Mouse (Mus musculus) MEL (cell line): ENCODE results near the gene Gdf3. TPM values are rescaled to one million over a fixed set of nuclear protein-coding genes. Genes with fewer than 3 reads are reported as not detected.

Experiments used
- DNase-seq: peaks from one replicate; pipeline ENCODE4 v3.0.0; 2011; ENCODE audit warnings: low read depth, low spot score
- H3K27ac ChIP-seq: 2 replicates; pipeline ENCODE4 v1.5.1; 2012; ENCODE audit warnings: low read depth, mild to moderate bottlenecking, control low read depth, low read length, moderate library complexity; ENCODE audit not compliant: control insufficient read depth
- H3K27me3 ChIP-seq, 2 experiments: fragments of 150-350 bp in 1 of 2; sonication (generic) in 1 of 2; 2 replicates each; pipeline ENCODE4 v1.6.1; 2012; ENCODE audit warnings: low read length in 2 of 2, mild to moderate bottlenecking in 2 of 2, improper control_type of control experiment in 1 of 2, moderate library complexity in 1 of 2; ENCODE audit not compliant: insufficient read depth in 2 of 2, control insufficient read depth in 1 of 2
- H3K36me3 ChIP-seq, 2 experiments: 2 replicates each; pipeline ENCODE4 v1.6.1; 2012 to 2014; ENCODE audit warnings: low read length in 2 of 2, improper control_type of control experiment in 1 of 2, inconsistent platforms in 1 of 2, mild to moderate bottlenecking in 1 of 2; ENCODE audit not compliant: insufficient read depth in 2 of 2, control insufficient read depth in 1 of 2
- H3K4me1 ChIP-seq, 2 experiments: fragments of 150-350 bp in 1 of 2; sonication (generic) in 1 of 2; 2 replicates each; pipeline ENCODE4 v1.6.1; 2012; ENCODE audit warnings: low read length in 2 of 2, improper control_type of control experiment in 1 of 2, mild to moderate bottlenecking in 1 of 2; ENCODE audit not compliant: insufficient read depth in 2 of 2, control insufficient read depth in 1 of 2
- H3K4me3 ChIP-seq, 2 experiments: fragments of 150-350 bp in 1 of 2; sonication (generic) in 1 of 2; 2 replicates each; pipeline ENCODE4 v1.5.1; 2012; ENCODE audit warnings: low read depth in 2 of 2, low read length in 2 of 2, mild to moderate bottlenecking in 2 of 2, moderate library complexity in 2 of 2, control low read depth in 1 of 2, improper control_type of control experiment in 1 of 2; ENCODE audit not compliant: control insufficient read depth in 1 of 2, insufficient read depth in 1 of 2
- H3K79me2 ChIP-seq: 2 replicates; pipeline ENCODE4 v1.6.1; 2012; ENCODE audit warnings: mild to moderate bottlenecking, low read length, moderate library complexity; ENCODE audit not compliant: control insufficient read depth, poor library complexity, insufficient read depth
- H3K9ac ChIP-seq: 2 replicates; pipeline ENCODE4 v1.6.1; 2012; ENCODE audit warnings: low read depth, mild to moderate bottlenecking, control low read depth, low read length, moderate library complexity; ENCODE audit not compliant: control insufficient read depth, poor library complexity, severe bottlenecking
- H3K9me3 ChIP-seq: fragments of 150-350 bp; sonication (generic); replicated peaks from 2 replicates; pipeline ENCODE4 v1.6.1; 2012; ENCODE audit warnings: mild to moderate bottlenecking, low read length, improper control_type of control experiment, moderate library complexity; ENCODE audit not compliant: insufficient read depth
- BHLHE40 ChIP-seq: IDR thresholded peaks from 2 replicates; pipeline ENCODE4 v1.6.1; 2012; ENCODE audit warnings: low read depth, mild to moderate bottlenecking, inconsistent platforms, low read length, improper control_type of control experiment, borderline replicate concordance
- CHD1 ChIP-seq: IDR thresholded peaks from 2 replicates; pipeline ENCODE4 v1.6.1; 2012; ENCODE audit warnings: low read depth, mild to moderate bottlenecking, inconsistent platforms, low read length, improper control_type of control experiment
- CHD2 ChIP-seq: IDR thresholded peaks from 2 replicates; pipeline ENCODE4 v1.6.1; 2011; ENCODE audit warnings: low read length, improper control_type of control experiment
- CTCF ChIP-seq, 3 experiments: IDR thresholded peaks in 2 of 3; conservative IDR thresholded peaks in 1 of 3; 2 replicates each; pipeline ENCODE4 v1.5.1; 2011 to 2012; ENCODE audit warnings: low read length in 3 of 3, low read depth in 2 of 3, mild to moderate bottlenecking in 2 of 3, improper control_type of control experiment in 1 of 3, inconsistent platforms in 1 of 3, mixed read lengths in 1 of 3, moderate library complexity in 1 of 3; ENCODE audit not compliant: control insufficient read depth in 1 of 3, insufficient read depth in 1 of 3, poor library complexity in 1 of 3, severe bottlenecking in 1 of 3
- E2F4 ChIP-seq: IDR thresholded peaks from 2 replicates; pipeline ENCODE4 v1.6.1; 2011; ENCODE audit warnings: low read depth, low read length, improper control_type of control experiment, borderline replicate concordance
- ETS1 ChIP-seq: IDR thresholded peaks from 2 replicates; pipeline ENCODE4 v1.6.1; 2012; ENCODE audit warnings: low read depth, mild to moderate bottlenecking, inconsistent platforms, low read length, improper control_type of control experiment, moderate library complexity
- GABPA ChIP-seq: IDR thresholded peaks from 2 replicates; pipeline ENCODE4 v1.6.1; 2012; ENCODE audit warnings: low read depth, mild to moderate bottlenecking, inconsistent platforms, low read length, improper control_type of control experiment, moderate library complexity
- GATA1 ChIP-seq: IDR thresholded peaks from 2 replicates; pipeline ENCODE4 v1.6.1; 2011; ENCODE audit warnings: low read depth, low read length, improper control_type of control experiment
- JUND ChIP-seq: IDR thresholded peaks from 2 replicates; pipeline ENCODE4 v1.6.1; 2011; ENCODE audit warnings: low read depth, mild to moderate bottlenecking, improper control_type of control experiment, low read length
- KAT2A ChIP-seq: conservative IDR thresholded peaks from 2 replicates; pipeline ENCODE4 v1.6.1; 2012; ENCODE audit warnings: low read depth, low read length, improper control_type of control experiment, inconsistent platforms
- MAFK ChIP-seq: IDR thresholded peaks from 2 replicates; pipeline ENCODE4 v1.6.1; 2011; ENCODE audit warnings: low read depth, mild to moderate bottlenecking, low read length, improper control_type of control experiment, borderline replicate concordance
- MAX ChIP-seq: IDR thresholded peaks from 2 replicates; pipeline ENCODE4 v1.6.1; 2011; ENCODE audit warnings: low read length, improper control_type of control experiment
- MEF2A ChIP-seq: IDR thresholded peaks from 2 replicates; pipeline ENCODE4 v1.6.1; 2014; ENCODE audit warnings: low read depth, mild to moderate bottlenecking, inconsistent platforms, low read length, improper control_type of control experiment; ENCODE audit not compliant: poor library complexity, insufficient replicate concordance, severe bottlenecking; ENCODE audit errors: extremely low read depth
- MXI1 ChIP-seq: IDR thresholded peaks from 2 replicates; pipeline ENCODE4 v1.6.1; 2011; ENCODE audit warnings: mild to moderate bottlenecking, low read depth, low read length, improper control_type of control experiment
- MYB ChIP-seq: IDR thresholded peaks from 2 replicates; pipeline ENCODE4 v1.6.1; 2011; ENCODE audit warnings: mild to moderate bottlenecking, low read depth, low read length, improper control_type of control experiment
- NELFE ChIP-seq: IDR thresholded peaks from 2 replicates; pipeline ENCODE4 v1.6.1; 2011; ENCODE audit warnings: low read depth, low read length, improper control_type of control experiment
- NRF1 ChIP-seq: IDR thresholded peaks from 2 replicates; pipeline ENCODE4 v1.6.1; 2014; ENCODE audit warnings: low read depth, mild to moderate bottlenecking, inconsistent platforms, low read length, improper control_type of control experiment, moderate library complexity; ENCODE audit not compliant: poor library complexity, insufficient read depth, severe bottlenecking
- POLR2A ChIP-seq, 2 experiments: IDR thresholded peaks; 2 replicates each; pipeline ENCODE4 v1.6.1; 2011 to 2012; ENCODE audit warnings: low read length in 2 of 2, mild to moderate bottlenecking in 2 of 2, control low read depth in 1 of 2, improper control_type of control experiment in 1 of 2, low read depth in 1 of 2, moderate library complexity in 1 of 2; ENCODE audit not compliant: control insufficient read depth in 1 of 2, insufficient read depth in 1 of 2, poor library complexity in 1 of 2
- POLR2AphosphoS2 ChIP-seq: IDR thresholded peaks from 2 replicates; pipeline ENCODE4 v1.6.1; 2011; ENCODE audit warnings: low read length, improper control_type of control experiment
- POLR2AphosphoS5 ChIP-seq: IDR thresholded peaks from 2 replicates; pipeline ENCODE4 v1.6.1; 2012; ENCODE audit warnings: low read depth, borderline replicate concordance, mild to moderate bottlenecking, inconsistent platforms, low read length, moderate library complexity, mixed read lengths
- TAL1 ChIP-seq: IDR thresholded peaks from 2 replicates; pipeline ENCODE4 v1.6.1; 2012; ENCODE audit warnings: mild to moderate bottlenecking, inconsistent platforms, low read length, moderate library complexity, mixed read lengths
- TBP ChIP-seq: IDR thresholded peaks from 2 replicates; pipeline ENCODE4 v1.8.0; 2011; ENCODE audit warnings: low read depth, low read length, improper control_type of control experiment
- TCF12 ChIP-seq: IDR thresholded peaks from 2 replicates; pipeline ENCODE4 v1.6.1; 2014; ENCODE audit warnings: low read depth, mild to moderate bottlenecking, inconsistent platforms, low read length, improper control_type of control experiment, moderate library complexity
- UBTF ChIP-seq: IDR thresholded peaks from 2 replicates; pipeline ENCODE4 v1.6.1; 2012; ENCODE audit warnings: low read depth, mild to moderate bottlenecking, inconsistent platforms, low read length, improper control_type of control experiment, moderate library complexity, borderline replicate concordance; ENCODE audit not compliant: insufficient read depth
- USF2 ChIP-seq, 2 experiments: IDR thresholded peaks; 2 replicates each; pipeline ENCODE4 v1.6.1; 2011 to 2012; ENCODE audit warnings: improper control_type of control experiment in 2 of 2, low read length in 2 of 2, borderline replicate concordance in 1 of 2, inconsistent platforms in 1 of 2, low read depth in 1 of 2, mild to moderate bottlenecking in 1 of 2; ENCODE audit not compliant: insufficient read depth in 1 of 2
- ZC3H11A ChIP-seq: IDR thresholded peaks from 2 replicates; pipeline ENCODE4 v1.6.1; 2012; ENCODE audit warnings: low read depth, mild to moderate bottlenecking, inconsistent platforms, low read length, improper control_type of control experiment
- ZKSCAN1 ChIP-seq: IDR thresholded peaks from 2 replicates; pipeline ENCODE4 v1.6.1; 2012; ENCODE audit warnings: low read depth, mild to moderate bottlenecking, inconsistent platforms, low read length, improper control_type of control experiment, moderate library complexity
- ZMIZ1 ChIP-seq: IDR thresholded peaks from 2 replicates; pipeline ENCODE4 v1.6.1; 2012; ENCODE audit warnings: low read depth, mild to moderate bottlenecking, inconsistent platforms, low read length, improper control_type of control experiment, moderate library complexity
- ZNF384 ChIP-seq: IDR thresholded peaks from 2 replicates; pipeline ENCODE4 v1.6.1; 2012; ENCODE audit warnings: low read depth, mild to moderate bottlenecking, inconsistent platforms, low read length, improper control_type of control experiment
- polyA plus RNA-seq, 2 experiments: library from polyadenylated mRNA; stranded (reverse) in 1 of 2; unstranded in 1 of 2; fragments of >175 nt in 1 of 2; fragments of >200 nt in 1 of 2; gene quantifications; 2 replicates each; pipeline versions ENCODE4 v1.2.1 to v1.2.4; 2012; ENCODE audit warnings: low replicate concordance in 2 of 2, low read depth in 1 of 2; ENCODE audit not compliant: insufficient read length in 2 of 2, insufficient read depth in 1 of 2, missing spikeins in 1 of 2
- total RNA-seq: library from RNA; depleted of rRNA; stranded (reverse); fragments of 300-350 nt; gene quantifications from 2 replicates; pipeline ENCODE4 v1.2.3, GENCODE M21; 2012

Gene Gdf3
- total and polyA plus RNA-seq, 3 experiments = 42.8 to 50.2 TPM; not detected in 1

DNA sequence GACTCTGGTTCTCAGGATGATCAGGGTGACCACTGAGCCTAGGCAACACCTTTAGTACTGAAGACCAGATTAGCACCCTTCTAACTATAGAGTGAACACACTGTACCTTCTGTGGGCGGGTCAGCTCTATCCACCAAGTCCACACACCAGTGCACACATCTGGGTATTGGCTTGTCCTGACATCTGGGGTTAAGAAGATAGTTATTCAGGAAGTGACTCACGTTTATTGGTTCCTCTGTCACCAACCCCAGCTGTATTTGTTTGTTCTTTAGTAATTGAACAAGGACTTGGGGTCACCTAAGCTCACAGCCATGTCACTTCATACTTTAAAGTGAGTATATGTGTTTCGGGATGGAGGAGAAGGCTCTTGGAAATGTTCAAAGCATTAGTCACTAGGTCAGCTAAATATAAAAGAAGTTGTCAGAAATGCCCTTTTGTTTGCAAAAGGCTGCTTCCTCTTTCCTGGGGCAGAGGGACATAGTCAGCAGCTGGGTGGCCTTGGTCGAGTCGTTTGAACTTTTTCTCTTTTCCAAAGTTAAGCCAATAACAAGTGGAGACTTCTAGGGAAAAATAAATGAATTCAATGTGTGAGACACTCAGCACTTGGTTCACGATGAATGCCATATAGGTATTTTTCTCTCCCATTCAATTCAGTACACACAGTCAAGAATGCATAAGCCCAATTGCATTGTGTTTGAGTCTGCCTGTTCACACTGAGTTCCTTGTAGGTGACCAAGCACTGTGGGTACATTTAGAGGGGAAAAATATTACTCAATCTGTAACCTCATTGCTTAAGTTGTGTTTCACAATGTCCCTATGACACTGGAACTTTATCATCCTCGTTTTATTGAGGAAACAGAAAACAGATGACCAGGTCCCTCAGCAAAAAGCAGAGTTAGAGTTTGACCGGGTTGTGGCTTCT, 38.9 kb downstream of the Gdf3 start (continued):
- no peak for TF ChIP-seq GABPA
- no peak for TF ChIP-seq MYB
- no peak for TF ChIP-seq E2F4
- no peak for TF ChIP-seq CHD2
- no peak for TF ChIP-seq KAT2A
- TF ChIP-seq ZNF384 = no peak
- TF ChIP-seq MEF2A = no peak
- no peak for TF ChIP-seq POLR2AphosphoS2
- TF ChIP-seq MAFK = no peak
- TF ChIP-seq TAL1 = peak; percentile 92
- no peak for TF ChIP-seq CHD1
- TF ChIP-seq TBP = peak; percentile 27; the same call in 1 of the 2 replicates
- no peak for TF ChIP-seq NELFE
- TF ChIP-seq ZMIZ1 = no peak
- TF ChIP-seq UBTF = no peak
- TF ChIP-seq CTCF (IDR thresholded peaks at IDR 0.05 in 2 of 3, conservative IDR thresholded peaks at IDR 0.05 in 1 of 3; ENCODE audit: control insufficient read depth in 1 of 3, insufficient read depth in 1 of 3, low read depth in 2 of 3, low read length in 3 of 3, poor library complexity in 1 of 3, severe bottlenecking in 1 of 3) = no peak
- TF ChIP-seq MXI1 = no peak
- peak; percentile 75; the same call in 1 of the 2 replicates for TF ChIP-seq BHLHE40
- TF ChIP-seq MAX = no peak
- TF ChIP-seq TCF12 = peak; percentile 70
- peak; percentile 82 for TF ChIP-seq JUND
- TF ChIP-seq ETS1 = peak; percentile 80

DNA sequence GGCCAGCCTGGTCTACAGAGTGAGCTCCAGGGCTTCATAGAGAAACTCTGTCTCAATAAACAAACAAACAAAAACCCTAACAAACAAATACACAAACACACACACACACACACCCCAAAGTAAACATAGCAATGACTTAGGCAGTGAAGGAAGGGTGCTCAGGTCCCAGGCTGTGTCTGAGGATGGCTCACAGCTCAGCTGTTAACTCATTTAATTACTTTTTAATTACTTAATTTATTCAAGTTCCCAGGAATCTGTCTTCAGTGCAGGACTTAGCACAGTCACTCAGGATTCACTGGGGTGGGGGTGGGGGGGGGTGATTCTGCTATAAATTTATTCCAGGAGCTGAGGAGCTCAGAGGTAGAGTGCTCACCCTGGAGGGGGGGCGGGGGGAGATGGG, 40.1 kb downstream of the Gdf3 start:
- H3K4me1 ChIP-seq = peaks cover 14 to 21% of the 10 kb centered on the region in 2 experiments
- TF ChIP-seq ZC3H11A = no peak
- TF ChIP-seq CHD1 = no peak
- TF ChIP-seq GABPA = no peak
- TF ChIP-seq GATA1 = no peak
- TF ChIP-seq CHD2 = no peak
- no peak for TF ChIP-seq NRF1
- no peak for TF ChIP-seq POLR2A (IDR thresholded peaks at IDR 0.05; ENCODE audit: control insufficient read depth in 1 of 2, insufficient read depth in 1 of 2, low read depth in 1 of 2, low read length in 2 of 2, poor library complexity in 1 of 2)
- no peak for TF ChIP-seq KAT2A
- no peak for TF ChIP-seq ZNF384
- TF ChIP-seq USF2 (IDR thresholded peaks at IDR 0.05; ENCODE audit: borderline replicate concordance in 1 of 2, insufficient read depth in 1 of 2, low read depth in 1 of 2, low read length in 2 of 2) = no peak
- no peak for TF ChIP-seq E2F4
- no peak for TF ChIP-seq ZKSCAN1
- no peak for TF ChIP-seq ETS1
- TF ChIP-seq POLR2AphosphoS5 = no peak
- no peak for TF ChIP-seq MXI1
- TF ChIP-seq NELFE = no peak

More for the DNA sequence above, 40.1 kb downstream of the Gdf3 start:
- Histone ChIP-seq H3K9me3 (no peaks in the 10 kb centered on the region), H3K27me3 (no peaks in the 10 kb centered on the region), H3K9ac (no peak overlapping the region), H3K36me3 (peaks cover 0 to 21% of the 10 kb centered on the region in 2 experiments; a peak in 2 of 4 replicates), H3K79me2 (no peaks in the 10 kb centered on the region), H3K4me3 (no peak overlapping the region), H3K27ac (no peak overlapping the region)
- no peak for DNase-seq
